Mouse (Mus musculus) T-helper 17 cell (primary cell): ENCODE data around the gene Olfr829.

Source experiments
- in situ Hi-C, 2 experiments: fragments of 300-600 bp; cut with MboI, MseI; formaldehyde crosslinking; loops; 1 replicate in 1 of 2; 2 replicates in 1 of 2; pipeline ENCODE4 v1.15.1; 2025; ENCODE audit warnings: high pct_unique_total_duplicates in 2 of 2

Gene Olfr829

DNA sequence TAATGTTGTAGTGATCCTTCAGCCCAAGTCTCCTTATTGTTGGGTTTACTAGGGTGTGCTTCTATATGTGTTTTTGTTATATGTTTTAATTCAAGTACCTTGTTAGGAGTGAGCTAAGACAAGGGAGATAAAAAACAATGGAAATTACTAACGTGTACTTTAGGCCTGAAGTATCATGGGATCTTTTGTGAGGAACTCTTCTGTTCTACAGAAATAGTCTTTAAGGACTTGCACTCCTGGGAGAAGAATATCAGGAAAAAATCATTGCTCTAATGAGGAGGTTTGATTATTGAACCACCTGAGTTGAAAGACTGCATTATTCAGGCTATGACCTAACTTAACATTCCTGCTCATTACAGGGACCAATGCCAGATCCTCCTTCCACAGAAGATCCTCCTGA, at the start of gene Olfr829:
Gene Olfr829, plus strand, starts transcription at position 301 of the 400 bp plus-strand sequence.
- in situ Hi-C loops: no loop called here

DNA sequence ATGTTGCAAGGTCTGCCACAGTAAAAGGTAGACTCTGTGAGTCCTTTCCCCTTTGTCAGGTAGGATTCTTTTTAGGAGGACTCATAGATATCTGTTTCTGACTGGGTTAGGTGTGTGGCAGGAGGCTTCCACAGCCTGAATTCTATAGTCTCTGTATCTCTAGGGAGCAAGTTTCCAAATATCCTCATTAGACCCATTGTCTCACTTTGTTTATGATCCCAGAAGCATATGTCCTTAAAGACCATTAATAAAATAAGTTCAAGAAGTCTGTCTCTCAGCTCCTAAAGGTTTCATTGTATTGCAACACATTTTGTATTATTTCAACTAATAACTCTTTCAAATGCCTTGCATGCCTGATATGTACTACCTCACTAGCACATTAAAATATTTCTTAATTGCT, 35.3 kb upstream of the Olfr829 start, which contains the start of gene Olfr828:
Gene Olfr828, minus strand, starts transcription at position 101 of the 400 bp plus-strand sequence.
- in situ Hi-C loops: no loop called here

DNA sequence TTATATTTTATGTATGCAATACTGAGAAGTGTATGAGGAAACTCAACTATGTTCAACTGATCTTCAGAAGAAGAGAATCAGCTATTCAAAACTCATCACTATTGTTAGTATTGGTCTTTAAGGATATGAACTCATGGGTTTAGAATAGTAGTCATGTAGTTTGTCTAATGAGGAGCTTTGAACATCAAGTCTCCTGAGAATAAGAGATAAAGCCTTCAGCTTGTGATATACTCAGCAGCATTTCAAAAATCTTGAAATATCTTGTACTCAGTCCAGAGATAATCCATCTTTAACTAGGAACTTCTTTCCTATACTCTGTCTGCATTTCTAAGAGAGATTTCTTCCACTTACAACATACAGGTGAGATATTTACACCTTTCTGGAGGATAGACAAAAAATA, 19.7 kb downstream of the Olfr829 start, which contains the start of gene Olfr830:
Gene Olfr830, plus strand, starts transcription at position 301 of the 400 bp plus-strand sequence.
- in situ Hi-C loops: no loop called here

DNA sequence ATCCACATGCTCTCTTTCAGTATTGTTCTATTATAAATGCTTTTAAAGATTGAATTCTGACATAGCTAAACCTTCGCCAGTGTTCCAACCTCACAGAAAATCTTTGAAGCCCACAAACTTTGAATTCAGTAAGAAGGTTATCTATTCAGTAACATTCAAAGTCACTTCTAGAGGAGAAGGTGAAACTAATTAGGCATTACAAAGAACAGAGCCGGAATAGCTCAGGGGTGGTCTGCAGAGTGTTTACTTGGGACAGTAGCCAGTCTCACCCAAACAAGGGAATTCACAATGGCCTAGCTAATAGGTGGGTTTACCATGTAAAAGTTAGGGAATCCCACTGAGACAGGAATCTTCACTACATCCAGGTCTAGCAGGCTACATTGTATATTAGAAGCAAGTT, 53.0 kb downstream of the Olfr829 start:
- in situ Hi-C loops: loop anchor here in 1 of 2 experiments (25.0 kb wide), 1 partner anchor 1270 kb away; no protein-coding TSS in a partner anchor
